Mouse (Mus musculus) left cerebral cortex, adult 18-20 months (tissue): ENCODE measurements around the gene Mcm2. TPM values are rescaled to one million over a fixed set of nuclear protein-coding genes. Genes with fewer than 3 reads are reported as not detected.

Experiments used
- DNase-seq, 2 experiments: peaks; one replicate each; pipeline ENCODE4 v3.0.0; 2021 to 2022; ENCODE audit warnings: low spot score in 2 of 2, mixed read lengths in 1 of 2
- total RNA-seq, 2 experiments: library from RNA; stranded (reverse); gene quantifications; 2 replicates each; pipeline ENCODE4 v1.2.3; 2021

Gene Mcm2
- total RNA-seq, 2 experiments from 2014 or later = 3.7 to 6.8 TPM

DNA sequence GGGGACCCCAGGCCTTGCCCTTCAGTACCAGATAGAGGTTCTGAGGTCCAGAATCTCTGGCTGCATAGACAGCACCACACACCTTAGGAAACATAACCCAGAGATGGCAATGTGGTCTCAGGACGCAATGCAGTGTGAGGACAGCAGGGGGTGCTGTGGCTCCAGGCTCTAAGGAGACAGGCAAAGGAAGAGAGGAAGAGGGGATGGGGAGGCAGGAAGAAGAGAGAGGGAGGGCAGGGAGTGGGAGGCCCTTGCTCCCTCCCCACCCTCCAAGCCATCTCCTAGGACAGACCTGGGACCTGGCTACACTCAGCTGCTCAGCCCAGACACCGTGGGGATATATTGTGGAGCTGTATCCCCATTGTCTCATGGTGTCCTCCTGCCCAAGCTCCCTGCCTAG lies 29.0 kb upstream of the Mcm2 start:
- DNase-seq = peak; percentile 87 to 93

DNA sequence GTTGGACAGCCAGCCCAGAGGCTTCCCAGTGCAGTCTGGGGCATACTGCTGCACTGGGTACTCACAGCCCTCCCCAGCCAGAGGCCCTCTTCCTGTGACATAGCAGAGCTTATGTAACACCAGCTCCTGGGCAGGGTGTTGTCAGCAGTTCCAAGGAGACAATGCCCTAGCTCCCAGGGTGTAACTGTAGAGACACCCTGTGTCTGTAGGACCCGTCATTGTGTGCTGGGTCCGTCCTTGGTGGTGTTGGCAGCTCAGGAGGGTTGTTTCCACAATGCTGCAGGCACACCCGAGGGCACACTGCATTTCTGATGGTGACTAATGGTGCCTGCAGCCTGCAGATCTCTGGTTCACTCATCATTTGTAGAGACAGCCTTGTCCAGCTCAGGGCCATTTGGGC lies 28.3 kb upstream of the Mcm2 start:
- DNase-seq = no peak

DNA sequence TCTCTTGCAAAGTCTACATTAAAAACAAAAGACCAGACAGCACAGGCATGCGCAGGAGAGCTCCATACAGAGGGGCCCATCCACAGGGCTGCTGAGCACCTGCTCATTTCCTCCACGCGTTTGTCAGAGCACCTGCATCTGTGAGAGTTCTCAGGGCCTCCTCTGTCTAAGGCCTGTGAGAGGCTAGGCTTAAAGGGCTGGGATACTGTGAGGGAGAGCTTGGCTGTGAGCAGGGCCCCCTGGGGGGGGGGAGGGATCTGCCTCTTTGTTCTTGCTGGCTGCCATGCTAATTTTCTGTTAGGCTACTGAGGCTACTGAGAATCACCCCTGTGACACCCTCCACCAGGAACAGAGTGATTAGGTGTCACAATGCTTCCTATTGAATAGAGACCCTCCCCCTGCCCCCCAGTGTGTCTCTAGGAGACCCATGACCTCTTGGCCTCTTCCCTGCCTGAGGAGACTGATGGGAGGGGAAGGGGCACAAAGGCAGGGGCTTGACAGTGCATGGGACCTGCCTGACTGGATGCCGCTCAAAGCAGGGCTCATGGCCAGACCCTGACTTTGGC lies 27.1 kb upstream of the Mcm2 start:
- no peak for DNase-seq

DNA sequence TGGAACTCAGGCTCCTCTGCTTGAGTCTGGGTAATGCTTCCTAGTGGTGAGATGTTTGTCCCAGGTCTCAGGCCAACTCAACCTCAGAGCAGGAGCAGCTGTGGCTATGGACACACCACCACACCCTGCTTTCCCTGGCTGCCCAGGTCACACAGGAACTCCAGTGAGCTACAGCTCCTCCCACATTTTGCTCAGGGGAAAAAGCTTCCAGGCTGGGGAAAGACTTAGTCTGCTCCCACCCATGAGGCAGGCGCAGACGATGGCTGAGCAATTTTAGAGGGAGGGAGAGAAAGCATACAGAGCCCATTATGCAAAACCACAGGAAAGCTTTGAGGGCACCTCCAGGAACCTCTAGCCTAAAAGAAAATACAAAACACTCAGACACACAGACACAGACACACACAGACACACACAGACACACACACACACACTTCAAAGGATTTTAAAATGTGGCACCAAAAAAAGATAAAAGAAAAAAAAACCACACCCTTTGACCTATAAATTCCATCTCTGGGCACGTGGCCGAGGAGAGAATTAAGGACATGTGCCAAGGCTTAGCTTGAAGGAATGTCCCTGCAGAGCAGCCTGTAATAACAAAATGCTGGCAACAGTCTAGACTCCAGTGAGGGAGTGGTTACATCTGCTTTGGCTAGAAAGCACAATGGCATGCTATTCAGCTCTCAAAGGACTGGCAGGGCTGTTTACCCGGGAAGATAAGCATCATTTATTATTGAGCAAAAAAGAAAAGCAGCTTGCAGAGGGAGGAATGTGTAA lies 26.1 kb upstream of the Mcm2 start:
- DNase-seq = no peak

DNA sequence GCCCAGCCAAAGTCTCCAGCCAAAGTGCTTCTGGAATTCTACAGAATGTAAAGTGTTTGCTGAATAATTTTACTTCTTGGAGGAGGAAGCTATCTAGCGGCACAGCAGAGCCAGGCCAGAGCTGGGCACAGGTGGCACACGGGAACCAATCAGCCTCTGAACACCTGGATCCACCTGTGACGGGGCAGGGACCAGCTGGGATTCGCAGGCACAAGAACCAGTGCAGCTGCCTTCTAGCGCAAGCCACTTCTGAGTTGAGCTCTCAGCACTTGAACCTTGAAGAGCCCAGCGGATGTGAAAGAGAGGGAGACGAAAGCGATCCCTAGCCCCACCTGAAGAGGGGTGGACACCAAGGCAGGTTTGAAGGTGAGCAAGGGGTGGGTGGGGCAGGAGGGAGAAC lies 20.2 kb upstream of the Mcm2 start:
- DNase-seq = no peak

DNA sequence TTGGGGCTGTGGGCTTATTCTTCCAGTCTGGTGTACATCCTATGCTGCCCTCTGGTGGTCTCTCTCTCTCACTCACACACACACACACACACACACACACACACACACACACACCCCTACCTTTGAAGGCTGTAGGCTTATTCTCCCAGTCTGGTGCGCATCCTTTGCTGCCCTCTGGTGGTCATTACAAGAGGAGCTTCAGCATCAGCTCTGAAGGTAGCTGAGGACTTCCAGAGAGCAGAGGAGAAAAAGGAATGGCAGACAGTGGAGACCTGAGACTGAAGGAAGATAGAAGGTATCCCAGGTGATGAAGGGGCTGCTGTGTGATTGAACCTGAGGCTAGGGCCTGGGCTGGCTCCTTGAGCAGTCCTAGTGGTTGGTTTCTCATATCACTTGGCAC lies 17.6 kb upstream of the Mcm2 start:
- DNase-seq = peak in 1 of 2 experiments; percentile 60

DNA sequence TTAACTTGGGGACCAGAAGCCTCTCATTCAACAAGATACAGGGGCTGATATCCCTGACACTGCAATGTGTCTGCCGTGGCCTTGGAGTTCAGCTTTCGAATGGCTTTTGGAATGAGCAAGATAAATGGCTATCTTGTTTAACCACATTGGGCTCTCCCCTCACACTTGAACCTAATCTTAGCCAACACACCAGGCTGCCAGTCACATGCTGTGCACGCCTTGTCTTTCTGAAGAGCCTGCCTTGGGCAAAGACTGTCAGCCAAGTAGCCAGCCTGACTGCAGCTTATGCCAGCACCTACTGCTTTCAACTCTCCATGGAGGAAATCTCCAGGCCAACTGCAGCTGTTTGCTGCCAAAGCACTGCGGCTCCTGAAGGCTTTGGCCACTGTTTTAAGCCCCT lies 16.9 kb upstream of the Mcm2 start:
- DNase-seq = no peak

DNA sequence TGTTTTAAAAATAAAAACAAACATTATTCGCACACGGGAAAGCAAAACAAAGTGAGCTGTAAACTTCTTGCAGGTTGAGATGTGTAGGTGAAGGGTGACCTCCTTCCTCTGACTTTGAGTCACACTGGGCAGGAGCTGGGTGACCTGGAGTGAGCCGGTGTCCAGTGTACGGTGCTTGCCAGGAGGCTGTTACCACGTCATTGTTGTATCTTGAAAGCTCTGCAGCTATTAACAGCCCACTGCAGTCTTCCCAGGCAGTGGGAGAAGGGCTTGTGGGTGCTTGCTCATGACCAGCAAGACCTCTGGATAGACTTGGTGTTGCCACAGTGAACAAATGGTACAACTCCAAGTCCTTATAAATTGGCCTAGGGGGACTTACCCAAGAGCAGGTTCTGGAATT lies 16.2 kb upstream of the Mcm2 start:
- no peak for DNase-seq

DNA sequence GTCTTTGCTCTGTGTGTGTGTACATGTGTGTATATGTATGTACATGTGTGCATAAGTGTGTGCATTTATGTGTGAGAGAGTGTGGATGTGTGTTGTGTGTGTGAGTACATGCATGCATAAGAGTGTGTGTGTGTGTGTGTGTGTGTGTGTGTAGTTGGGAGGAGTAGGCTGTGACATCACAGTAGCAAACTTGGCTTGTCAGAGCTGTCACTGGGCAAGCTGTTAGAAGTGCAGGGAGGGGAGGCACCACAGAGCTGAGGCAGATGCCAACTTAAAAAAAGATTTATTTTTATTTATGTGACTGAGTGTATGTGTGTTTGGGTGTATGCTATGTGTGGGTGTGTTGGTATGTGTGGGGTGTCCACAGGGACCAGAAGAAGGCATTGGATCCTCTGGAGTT lies 14.9 kb upstream of the Mcm2 start:
- DNase-seq = no peak

DNA sequence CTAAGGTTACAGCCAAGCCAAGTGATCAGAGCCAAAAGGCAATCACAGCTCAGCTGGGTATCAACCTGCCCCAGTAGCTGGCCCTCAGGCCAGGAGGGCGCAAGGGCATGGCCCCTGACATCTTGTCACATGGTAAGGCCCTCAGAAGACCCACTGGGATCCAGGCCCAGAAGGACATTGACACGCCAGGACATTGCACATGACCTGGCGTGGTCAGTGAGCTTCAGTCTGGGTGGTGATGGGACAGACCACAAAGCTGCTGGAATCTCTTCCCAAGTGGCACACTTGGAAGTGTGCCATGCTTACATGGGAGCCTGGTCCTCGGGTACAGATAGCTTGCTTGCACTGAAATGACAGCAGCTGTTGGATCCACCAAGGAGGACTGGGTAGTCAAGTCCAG lies 14.4 kb upstream of the Mcm2 start:
- no peak for DNase-seq

DNA sequence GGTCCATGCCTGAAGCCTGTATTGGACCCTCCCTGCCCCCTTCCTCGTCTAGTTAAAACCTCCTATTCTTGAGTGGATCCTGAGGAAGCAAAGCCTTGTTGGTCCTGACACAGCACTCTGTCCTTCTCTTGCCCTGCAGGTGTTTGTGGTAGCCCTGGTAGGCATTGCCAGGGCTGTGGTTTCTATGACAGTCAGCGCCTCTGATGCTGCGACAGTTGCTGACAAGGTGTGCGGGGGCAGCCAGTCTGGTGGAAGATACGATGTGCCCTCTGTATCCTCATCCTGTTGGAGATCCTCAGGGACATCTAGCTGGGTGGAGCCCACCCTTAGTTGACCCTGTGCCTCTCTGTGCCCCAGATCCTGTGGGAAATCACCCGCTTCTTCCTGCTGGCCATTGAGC lies 10.6 kb upstream of the Mcm2 start:
- no peak for DNase-seq

DNA sequence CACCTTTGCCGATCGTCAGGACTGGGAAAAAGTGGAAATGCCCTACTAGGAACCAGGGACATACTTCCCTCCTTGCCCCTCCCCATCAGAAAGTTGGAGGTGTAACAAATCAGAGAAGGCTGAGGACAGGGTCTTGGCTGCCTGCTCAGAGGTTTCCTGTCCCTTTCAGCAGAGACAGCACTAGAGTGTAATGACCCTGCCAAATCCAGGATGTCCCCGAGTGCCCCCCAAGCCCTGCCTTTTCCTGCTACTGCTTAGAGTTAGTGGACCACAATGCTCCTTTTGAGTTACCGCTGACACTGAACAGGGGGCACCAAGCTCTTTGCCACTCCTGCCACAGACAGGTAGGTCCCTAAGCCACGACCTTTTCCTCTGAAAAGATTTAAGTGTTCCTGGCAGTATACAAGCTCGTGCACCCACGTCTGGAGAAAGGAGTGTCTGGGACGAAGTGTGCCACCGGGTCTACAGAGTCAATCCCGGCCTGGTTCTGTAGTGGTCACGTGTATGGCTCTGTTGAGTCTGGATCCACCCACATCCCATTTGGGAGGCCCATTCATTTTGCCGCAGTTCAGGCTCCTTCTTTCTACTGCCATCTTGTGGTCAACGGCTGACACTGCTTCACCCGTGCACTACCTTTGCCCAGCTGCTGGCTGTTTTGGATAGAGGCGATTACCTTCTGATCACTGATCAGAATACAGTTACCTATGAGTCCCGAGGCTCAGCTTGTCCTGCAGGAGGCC lies 8.0 kb upstream of the Mcm2 start:
- DNase-seq = peak; percentile 42 to 56

DNA sequence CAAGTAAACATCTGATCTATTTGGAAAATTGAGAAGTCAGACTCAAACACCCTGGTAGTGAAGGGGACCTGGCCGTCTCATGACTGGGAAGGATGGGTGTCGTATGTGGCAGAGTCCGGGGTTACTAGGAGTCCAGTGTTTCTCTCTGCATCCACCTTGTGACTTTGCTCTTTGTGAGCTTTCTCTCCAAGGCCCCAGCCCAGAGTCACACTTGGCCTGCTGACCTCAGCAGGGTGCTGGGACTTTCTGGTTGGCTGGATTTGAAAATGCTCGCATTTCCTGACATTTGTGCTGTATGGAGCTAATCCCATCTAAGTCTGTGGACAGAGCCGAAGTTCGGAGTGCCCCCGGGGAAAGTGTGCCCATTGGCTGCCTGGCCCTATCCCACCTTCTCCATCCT lies 6.5 kb upstream of the Mcm2 start:
- no peak for DNase-seq

DNA sequence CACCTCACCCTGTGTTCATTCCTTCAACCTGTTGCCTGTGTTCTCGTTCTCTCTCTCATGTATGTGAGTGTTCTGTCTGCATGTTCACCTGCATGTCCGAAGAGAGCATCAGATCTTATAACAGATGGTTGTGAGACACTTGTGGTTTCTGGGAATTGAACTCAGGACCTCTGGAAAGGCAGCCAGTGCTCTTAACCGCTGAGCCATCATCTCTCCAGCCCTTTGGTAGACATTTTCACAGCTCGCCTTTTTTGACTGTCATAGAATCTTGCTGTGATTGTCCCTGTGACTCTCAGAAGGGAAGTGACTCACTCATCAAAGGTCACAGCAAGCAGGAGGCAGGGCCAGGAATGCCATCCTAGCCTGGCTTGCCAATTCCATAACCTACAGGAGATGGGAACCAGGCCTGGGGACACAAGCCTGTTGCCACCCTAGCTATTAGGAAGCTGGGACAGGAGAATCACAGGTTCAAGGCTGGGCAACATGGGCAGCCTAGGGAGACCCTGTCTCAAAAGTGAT lies 5.9 kb upstream of the Mcm2 start:
- no peak for DNase-seq

DNA sequence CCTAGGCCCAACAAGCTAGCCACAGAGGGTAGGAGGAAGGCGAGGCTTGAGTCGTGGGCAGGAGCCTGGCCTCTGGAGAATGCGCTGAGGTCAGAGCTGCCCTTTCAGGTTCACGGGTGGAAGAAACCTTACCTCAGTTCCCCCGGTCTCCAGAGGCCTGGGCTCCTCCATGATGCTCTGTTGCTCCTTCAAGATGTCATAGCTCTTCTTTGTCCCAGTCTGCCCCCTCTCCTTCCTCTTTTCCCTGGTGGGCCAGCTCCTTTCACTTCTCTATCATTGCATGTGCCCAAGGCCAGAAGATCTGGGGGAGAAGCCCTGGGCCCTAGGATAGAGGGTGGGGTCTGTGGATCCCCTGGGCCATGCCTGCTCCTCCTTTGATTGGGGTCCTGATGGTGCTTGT lies 5.1 kb upstream of the Mcm2 start:
- no peak for DNase-seq

DNA sequence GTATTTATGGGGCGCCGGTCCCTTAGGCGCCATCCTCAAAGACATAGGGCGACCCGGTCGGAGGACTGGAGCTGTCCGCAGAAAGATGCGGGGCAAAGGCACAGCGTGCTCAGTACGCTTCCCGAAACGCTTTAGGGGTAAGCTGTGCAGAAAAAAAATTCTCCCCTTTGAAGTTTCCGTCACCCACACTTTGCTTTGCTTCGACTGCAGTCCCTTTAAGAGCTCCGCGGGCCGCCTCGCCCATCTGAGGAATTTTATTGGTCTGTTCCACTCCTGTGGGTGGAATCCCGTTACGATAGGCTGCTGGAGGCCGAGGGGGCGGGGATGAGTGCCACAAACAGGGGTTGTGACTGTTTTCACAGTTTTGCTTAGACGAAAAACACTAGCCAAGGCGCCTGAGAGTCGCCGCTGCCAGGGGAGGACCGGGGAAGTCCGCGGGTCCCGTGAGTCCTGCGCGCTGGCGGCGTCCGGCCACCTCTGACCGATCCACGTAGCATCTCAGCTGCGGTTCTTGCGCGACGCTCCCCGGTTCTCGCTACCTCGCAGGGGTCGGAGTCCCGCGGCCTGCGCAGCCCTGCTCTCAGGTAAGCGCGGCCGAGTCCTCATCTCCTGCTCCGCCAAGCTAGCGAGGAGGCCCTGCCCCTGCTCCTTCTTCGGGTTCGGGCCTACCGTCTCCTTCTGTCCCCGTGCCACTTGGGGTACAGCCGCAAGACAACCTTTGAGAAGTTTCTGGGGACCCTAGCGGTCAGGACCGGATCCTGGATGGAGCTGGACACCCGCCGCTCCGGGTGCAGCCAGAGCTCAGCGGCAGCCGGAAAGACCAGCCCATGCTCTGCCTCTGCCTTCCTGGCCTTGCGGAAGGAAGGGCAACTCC lies 3.6 kb upstream of the Mcm2 start, which contains the start of gene Tpra1:
TSS of gene Tpra1 (plus strand) at position 305 of the 874 bp plus-strand sequence.
- DNase-seq = peak; percentile 92 to 93

DNA sequence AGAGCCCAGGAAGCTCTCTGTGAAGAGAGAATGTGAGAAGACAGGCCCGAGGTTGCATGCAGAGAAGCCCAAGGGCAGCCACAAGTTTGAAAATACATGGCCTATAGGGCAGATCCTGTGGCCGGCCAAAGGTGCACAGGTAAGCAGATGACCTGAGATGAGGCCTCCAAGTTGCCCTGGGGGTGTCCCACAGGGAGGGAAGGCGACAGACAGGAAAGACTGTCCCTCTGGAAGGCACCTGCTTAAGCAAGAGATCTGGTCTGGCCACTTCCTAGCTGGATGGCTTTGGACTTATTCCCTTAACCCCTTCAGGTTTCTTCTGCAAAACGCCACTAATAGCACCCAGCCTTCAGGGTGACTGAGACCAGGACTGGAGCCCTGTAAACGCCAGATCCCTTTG lies 2.9 kb upstream of the Mcm2 start:
- DNase-seq = no peak

DNA sequence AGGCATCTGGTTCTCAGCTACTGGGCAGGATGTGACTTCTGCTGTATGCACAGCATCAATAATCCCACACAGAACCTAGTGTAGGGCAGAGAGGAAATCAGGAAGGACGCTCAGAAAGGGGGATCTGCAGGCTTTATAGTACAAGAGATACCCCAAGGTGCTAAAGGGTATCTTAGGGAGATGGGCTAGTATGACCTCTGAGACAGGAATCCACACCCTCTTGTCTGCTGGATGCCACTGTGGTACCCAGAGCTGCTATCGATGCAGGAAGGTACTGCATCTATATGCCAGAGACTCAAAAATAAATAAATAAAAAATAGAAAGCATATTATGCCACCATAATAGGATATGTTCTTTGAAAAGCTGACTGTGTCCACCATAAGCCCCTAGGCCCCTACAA lies 1.0 kb upstream of the Mcm2 start:
- no peak for DNase-seq

DNA sequence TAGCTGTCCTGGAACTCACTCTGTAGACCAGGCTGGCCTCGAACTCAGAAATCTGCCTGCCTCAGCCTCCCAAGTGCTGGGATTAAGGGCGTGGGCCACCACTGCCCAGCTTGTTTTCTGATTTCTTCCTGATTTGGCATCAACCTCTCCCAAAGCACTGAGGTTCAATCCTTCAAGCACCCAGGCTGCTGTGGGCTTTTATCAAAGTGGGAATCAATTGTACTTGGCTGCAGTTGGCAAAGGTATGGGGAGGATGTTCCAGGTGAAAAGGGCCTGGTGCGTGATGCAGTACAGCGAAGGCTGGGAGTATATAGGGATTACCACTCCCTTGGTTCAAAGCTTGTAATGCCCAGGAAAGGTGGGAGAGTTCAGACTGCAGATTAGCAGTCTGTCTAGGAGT lies 506 bp upstream of the Mcm2 start:
- DNase-seq = no peak

DNA sequence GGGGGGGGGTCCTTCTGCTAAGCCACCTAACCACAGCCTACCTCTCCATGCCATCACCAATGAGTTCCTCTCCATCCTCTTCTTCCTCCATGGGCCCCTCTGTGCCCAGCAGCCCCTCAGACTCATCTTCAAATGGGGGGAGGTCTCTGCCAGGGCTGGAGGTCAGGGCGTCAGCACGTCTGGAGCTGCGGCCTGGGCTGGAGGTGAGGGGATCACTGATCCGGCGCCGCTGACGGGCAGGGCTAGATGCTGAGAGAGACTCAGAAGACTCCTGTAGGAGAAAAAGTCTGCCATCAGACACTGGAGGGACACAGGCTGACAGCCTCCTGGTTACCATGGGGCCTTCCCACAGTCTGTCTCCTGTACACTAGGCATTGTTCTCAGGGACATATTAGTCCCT lies 1.3 kb downstream of the Mcm2 start:
- no peak for DNase-seq

DNA sequence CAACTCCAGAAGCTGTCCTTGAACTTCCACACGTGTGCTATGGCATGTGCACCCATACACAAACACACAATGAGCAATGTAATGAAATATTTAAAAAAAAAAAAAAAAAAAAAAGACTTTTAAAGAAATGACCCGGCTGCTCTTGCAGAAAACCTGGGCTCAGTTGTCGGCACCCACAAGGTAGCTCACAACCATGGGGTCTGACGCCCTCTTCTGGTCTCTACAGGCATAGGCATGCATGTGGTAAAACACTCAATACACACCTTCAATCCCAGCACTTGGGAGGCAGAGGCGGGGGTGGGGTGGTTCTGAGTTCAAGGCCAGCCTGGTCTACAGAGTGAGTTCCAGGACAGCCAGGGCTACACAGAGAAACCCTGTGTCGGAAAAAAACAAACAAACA lies 2.6 kb downstream of the Mcm2 start:
- DNase-seq = no peak
